Mouse (Mus musculus) adrenal gland, postnatal 10 days (tissue): ENCODE measurements around the gene Lilrb4a. TPM values are rescaled to one million over a fixed set of nuclear protein-coding genes. Genes with fewer than 3 reads are reported as not detected.
"Not testable (repeated sequence)": the region's sequence is repeated elsewhere in the genome, so short reads cannot be mapped to it uniquely, and the experiment has no call there.

Source experiments
- DNase-seq: peaks from one replicate; pipeline ENCODE4 v3.0.0; 2021; ENCODE audit warnings: mixed read lengths
- long read RNA-seq, 2 experiments: library from polyadenylated mRNA; stranded (forward); transcript quantifications; one replicate each; pipeline ENCODE4 v2.0.0; 2021
- total RNA-seq, 2 experiments: library from RNA; stranded (reverse); gene quantifications; 2 replicates each; pipeline ENCODE4 v1.2.3; 2021

The Lilrb4a gene
- total RNA-seq, result 1 to 10 TPM; 1.7 to 3.3 TPM
- long read RNA-seq, experiment 1, partial matches to known transcripts, result 0 of 3 reads
- long read RNA-seq, experiment 1, other reads (novel, unspliced or antisense), result 2 of 3 reads
- long read RNA-seq, experiment 2, partial matches to known transcripts, result 0 of 2 reads
- long read RNA-seq, experiment 2, other reads (novel, unspliced or antisense), result 0 of 2 reads

- DNase-seq, result not testable (repeated sequence)
Observed at GRCm38 (mm10) chr10:51490691-51491090, at the start of gene Lilrb4a. TSS of gene Lilrb4a (plus strand) at chr10:51490956.

- no peak for DNase-seq
Observed at GRCm38 (mm10) chr10:51451610-51452009, 39.1 kb upstream of the Lilrb4a start.

- DNase-seq, result no peak
Observed at GRCm38 (mm10) chr10:51453616-51454298, 37.0 kb upstream of the Lilrb4a start.

- no peak for DNase-seq
Observed at GRCm38 (mm10) chr10:51454365-51454764, 36.4 kb upstream of the Lilrb4a start.

- DNase-seq, result no peak
Observed at GRCm38 (mm10) chr10:51455762-51456161, 35.0 kb upstream of the Lilrb4a start.

- DNase-seq, result no peak
Observed at GRCm38 (mm10) chr10:51456369-51456768, 34.4 kb upstream of the Lilrb4a start.

GRCm38 (mm10) chr10:51463800-51464199 lies 27.0 kb upstream of the Lilrb4a start:
- not testable (repeated sequence) for DNase-seq

- DNase-seq, result not testable (repeated sequence)
Observed at GRCm38 (mm10) chr10:51480397-51480796, 10.4 kb upstream of the Lilrb4a start, which contains the start of the genes Gm49339 and Lilr4b. TSS of gene Gm49339 (plus strand) at chr10:51480612. TSS of gene Lilr4b (plus strand) at chr10:51480632.

GRCm38 (mm10) chr10:51520021-51520420 lies 29.3 kb downstream of the Lilrb4a start:
- no peak for DNase-seq

GRCm38 (mm10) chr10:51521453-51521852 lies 30.7 kb downstream of the Lilrb4a start:
- no peak for DNase-seq

- DNase-seq, result no peak
Observed at GRCm38 (mm10) chr10:51526090-51526489, 35.3 kb downstream of the Lilrb4a start.

GRCm38 (mm10) chr10:51526633-51527032 lies 35.9 kb downstream of the Lilrb4a start:
- DNase-seq, result no peak

GRCm38 (mm10) chr10:51528840-51529434 lies 38.2 kb downstream of the Lilrb4a start:
- no peak for DNase-seq

GRCm38 (mm10) chr10:51529497-51529896 lies 38.7 kb downstream of the Lilrb4a start:
- no peak for DNase-seq

- no peak for DNase-seq
Observed at GRCm38 (mm10) chr10:51530813-51531212, 40.1 kb downstream of the Lilrb4a start.

Other genes starting within 250 kb of the Lilrb4a start
- 1 to 10 TPM in 1 of 2 experiments, under 1 TPM in 1; 0.63 to 1.0 TPM for gene Gm49339, start 10.3 kb upstream of the Lilrb4a start, total RNA-seq
- 1 to 10 TPM in 1 of 2 experiments, under 1 TPM in 1; 0.64 to 1.4 TPM for gene Lilr4b, start 10.3 kb upstream of the Lilrb4a start, total RNA-seq
- gene Fam162b, start 99.6 kb downstream of the Lilrb4a start, total RNA-seq, result under 1 TPM in 1 of 2 experiments, not detected in 1; 0.45 TPM
- gene Gprc6a, start 140.5 kb downstream of the Lilrb4a start, total RNA-seq, result not detected
- not detected for gene Rfx6, start 186.8 kb downstream of the Lilrb4a start, total RNA-seq